Mouse (Mus musculus) lung, postnatal 0 days (tissue): Measurements from ENCODE around the gene Vmn1r3. TPM values are rescaled to one million over a fixed set of nuclear protein-coding genes. Genes with fewer than 3 reads are reported as not detected.
"Not testable (repeated sequence)": the region's sequence is repeated elsewhere in the genome, so short reads cannot be mapped to it uniquely, and the experiment has no call there.

Source experiments
- ATAC-seq: fragments of 200-750 bp; cut with Nextera tagmentation; 2 replicates; pipeline ENCODE4 v1.8.0; 2017; ENCODE audit warnings: moderate library complexity
- DNase-seq: peaks from one replicate; pipeline ENCODE4 v3.0.0-alpha.2; 2016; ENCODE audit warnings: low spot score
- H3K27ac ChIP-seq: fragments of 300-500 bp; sonication (generic); 2 replicates; pipeline ENCODE4 v1.5.1; 2014; ENCODE audit warnings: antibody characterized with exemption, mild to moderate bottlenecking, low read length, mixed read lengths
- H3K27me3 ChIP-seq: fragments of 300-500 bp; sonication (generic); replicated peaks from 2 replicates; pipeline ENCODE4 v1.6.1; 2014; ENCODE audit warnings: low read length, mixed read lengths; ENCODE audit not compliant: insufficient read depth
- H3K36me3 ChIP-seq: fragments of 300-500 bp; sonication (generic); 2 replicates; pipeline ENCODE4 v1.6.1; 2014; ENCODE audit warnings: low read length, mixed read lengths; ENCODE audit not compliant: insufficient read depth
- H3K4me1 ChIP-seq: fragments of 300-500 bp; sonication (generic); 2 replicates; pipeline ENCODE4 v1.6.1; 2014; ENCODE audit warnings: antibody characterized with exemption, low read depth, low read length, mixed read lengths; ENCODE audit not compliant: insufficient read depth
- H3K4me2 ChIP-seq: fragments of 300-500 bp; sonication (generic); replicated peaks from 2 replicates; pipeline ENCODE4 v1.6.1; 2014; ENCODE audit warnings: low read depth, mild to moderate bottlenecking, low read length, moderate library complexity, mixed read lengths
- H3K4me3 ChIP-seq: fragments of 300-500 bp; sonication (generic); 2 replicates; pipeline ENCODE4 v1.5.1; 2014; ENCODE audit warnings: low read depth, low read length
- H3K9ac ChIP-seq: fragments of 300-500 bp; sonication (generic); replicated peaks from 2 replicates; pipeline ENCODE4 v1.6.1; 2014; ENCODE audit warnings: low read depth, mild to moderate bottlenecking
- H3K9me3 ChIP-seq: fragments of 300-500 bp; sonication (generic); 2 replicates; pipeline ENCODE4 v1.6.1; 2016; ENCODE audit warnings: low read length, mixed read lengths
- CTCF ChIP-seq: IDR thresholded peaks from 2 replicates; pipeline ENCODE4 v1.5.1; 2016; ENCODE audit warnings: antibody characterized with exemption, mild to moderate bottlenecking
- EP300 ChIP-seq: IDR thresholded peaks from 2 replicates; pipeline ENCODE4 v1.6.1; 2016; ENCODE audit warnings: antibody characterized with exemption, mild to moderate bottlenecking, control low read depth
- WGBS: fragments of 180-500 bp; shearing (Covaris S2); extraction: QIAGEN DNeasy Blood & Tissue Kit; methylation state at CpG from one replicate; pipeline ENCODE4 v1.1.7; 2014; 5-methylcytosine and 5-hydroxymethylcytosine counted together
- polyA plus RNA-seq: library from polyadenylated mRNA; unstranded; fragments of >200 nt; fragmentation: Nextera tagmentation; extraction: Ambion mirVana; gene quantifications from 2 replicates; pipeline ENCODE4 v1.2.1, GENCODE M21; 2015

Vmn1r3 gene
- not detected in 2 replicates for polyA plus RNA-seq

- not testable (repeated sequence) for H3K27ac ChIP-seq, DNase-seq, H3K4me1 ChIP-seq, H3K9ac ChIP-seq, H3K4me3 ChIP-seq, H3K36me3 ChIP-seq, H3K27me3 ChIP-seq, ATAC-seq, H3K9me3 ChIP-seq, H3K4me2 ChIP-seq
- WGBS = 79% methylated on average over 1 of the region's 1 CpGs
Measured at GRCm38 (mm10) chr4:3185258-3185657, at the start of gene Vmn1r3. Gene Vmn1r3, minus strand, starts transcription at chr4:3185358.

GRCm38 (mm10) chr4:3232053-3232452 lies 46.9 kb upstream of the Vmn1r3 start:
- DNase-seq (peak; percentile 90), ATAC-seq (peak; percentile 68)
- WGBS = 58% methylated on average over 6 of the region's 6 CpGs
- Histone ChIP-seq H3K4me2 (no peak overlapping the region), H3K4me1 (no peaks in the 10 kb centered on the region), H3K4me3 (no peak overlapping the region), H3K36me3 (no peaks in the 10 kb centered on the region), H3K9me3 (peaks cover 19% of the 10 kb centered on the region; the same call in 1 of the 2 replicates), H3K9ac (no peak overlapping the region), H3K27me3 (no peaks in the 10 kb centered on the region), H3K27ac (no peak overlapping the region)
- TF ChIP-seq CTCF (no peak), EP300 (0 out of 2 replicates have a peak, but pooled peaks have one; percentile 44)

GRCm38 (mm10) chr4:3230908-3231684 lies 45.9 kb upstream of the Vmn1r3 start:
- H3K27ac ChIP-seq = no peak overlapping the region
- no peak for TF ChIP-seq EP300
- no peak for TF ChIP-seq CTCF
- H3K9ac ChIP-seq = no peak overlapping the region
- H3K36me3 ChIP-seq = no peaks in the 10 kb centered on the region
- peak overlapping the region; percentile 55 for H3K4me2 ChIP-seq
- no peaks in the 10 kb centered on the region for H3K27me3 ChIP-seq
- H3K4me3 ChIP-seq = peak overlapping the region; percentile 31
- H3K9me3 ChIP-seq = peaks cover 17% of the 10 kb centered on the region
- H3K4me1 ChIP-seq = no peaks in the 10 kb centered on the region
- 8% methylated on average over 26 of the region's 48 CpGs for WGBS
- peak; percentile 38 for DNase-seq
- ATAC-seq = peak; percentile 43

GRCm38 (mm10) chr4:3229532-3229931 lies 44.4 kb upstream of the Vmn1r3 start:
- Histone ChIP-seq H3K27me3 (no peaks in the 10 kb centered on the region), H3K4me3 (no peak overlapping the region), H3K27ac (no peak overlapping the region), H3K4me1 (no peaks in the 10 kb centered on the region), H3K9me3 (peaks cover 19% of the 10 kb centered on the region), H3K4me2 (no peak overlapping the region), H3K36me3 (no peaks in the 10 kb centered on the region), H3K9ac (no peak overlapping the region)
- TF ChIP-seq EP300 (no peak), CTCF (no peak)
- peak; percentile 24 for DNase-seq
- 59% methylated on average over 4 of the region's 4 CpGs for WGBS
- ATAC-seq = peak; percentile 9; the same call in 1 of the 2 replicates

GRCm38 (mm10) chr4:3228476-3228875 lies 43.3 kb upstream of the Vmn1r3 start:
- DNase-seq = no peak
- TF ChIP-seq EP300 (no peak), CTCF (no peak)
- Histone ChIP-seq H3K4me3 (no peak overlapping the region), H3K27ac (no peak overlapping the region), H3K36me3 (no peaks in the 10 kb centered on the region), H3K4me2 (no peak overlapping the region), H3K9ac (no peak overlapping the region), H3K4me1 (no peaks in the 10 kb centered on the region), H3K9me3 (peaks cover 19% of the 10 kb centered on the region), H3K27me3 (no peaks in the 10 kb centered on the region)
- no peak for ATAC-seq
- 57% methylated on average over 4 of the region's 4 CpGs for WGBS

GRCm38 (mm10) chr4:3227751-3228150 lies 42.6 kb upstream of the Vmn1r3 start:
- no peak for DNase-seq
- no peaks in the 10 kb centered on the region for H3K27me3 ChIP-seq
- H3K4me3 ChIP-seq = no peak overlapping the region
- peaks cover 19% of the 10 kb centered on the region for H3K9me3 ChIP-seq
- no peak for ATAC-seq
- no peaks in the 10 kb centered on the region for H3K36me3 ChIP-seq
- no peak overlapping the region for H3K9ac ChIP-seq
- no peak overlapping the region for H3K4me2 ChIP-seq
- no peaks in the 10 kb centered on the region for H3K4me1 ChIP-seq
- no peak overlapping the region for H3K27ac ChIP-seq
- no peak for TF ChIP-seq CTCF
- no peak for TF ChIP-seq EP300
- WGBS = 62% methylated on average over 5 of the region's 5 CpGs
